Mouse (Mus musculus) left cerebral cortex, postnatal 14 days (tissue): Measurements from ENCODE around the gene Ero1l. TPM values are rescaled to one million over a fixed set of nuclear protein-coding genes. Genes with fewer than 3 reads are reported as not detected.

ENCODE experiments used
- DNase-seq, 2 experiments: peaks; one replicate each; pipeline ENCODE4 v3.0.0; 2021 to 2022; ENCODE audit warnings: low spot score in 2 of 2, mixed read lengths in 1 of 2
- intact Hi-C: fragments of 180-260 bp; cut with DNase I; formaldehyde crosslinking; loops from one replicate; pipeline ENCODE4 v1.15.1; 2025
- total RNA-seq, 2 experiments: library from RNA; stranded (reverse); gene quantifications; 2 replicates each; pipeline ENCODE4 v1.2.3; 2021

Gene Ero1l
- total RNA-seq, 2 experiments from 2014 or later: 30.1 to 37.5 TPM

DNA sequence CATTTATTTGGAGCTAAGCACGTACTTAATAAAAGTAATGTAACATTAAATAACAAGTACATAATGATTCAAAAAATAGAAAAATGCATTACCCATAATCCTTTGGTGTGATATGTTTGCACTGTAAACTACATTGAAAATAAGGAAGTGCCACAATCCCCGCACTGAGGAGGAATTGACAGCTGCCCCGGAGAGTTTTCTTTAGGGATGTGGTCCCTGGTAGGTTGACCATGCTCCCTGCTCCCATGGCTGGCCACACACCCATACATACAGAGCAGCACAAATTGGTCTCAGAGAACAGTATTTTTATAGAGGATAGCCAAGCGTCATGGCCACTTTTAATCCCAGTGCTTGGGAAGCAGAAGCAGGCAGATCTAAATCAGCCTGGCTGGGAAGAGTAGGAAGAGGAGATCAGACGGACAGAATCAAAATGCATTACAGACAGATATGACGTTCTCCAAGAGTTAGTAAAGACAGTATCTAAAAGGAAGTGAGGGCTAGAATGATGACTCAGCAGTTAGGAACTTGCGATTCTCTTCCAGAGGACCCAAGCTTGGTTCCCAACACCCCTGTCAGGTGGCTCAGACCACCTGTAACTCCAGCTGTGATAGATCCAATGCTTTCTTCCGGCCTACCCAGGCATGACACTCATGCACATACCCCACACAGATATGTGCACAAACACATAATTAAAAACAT, 10.8 kb downstream of the Ero1l start:
- intact Hi-C loops: no loop called here
- DNase-seq: no peak

DNA sequence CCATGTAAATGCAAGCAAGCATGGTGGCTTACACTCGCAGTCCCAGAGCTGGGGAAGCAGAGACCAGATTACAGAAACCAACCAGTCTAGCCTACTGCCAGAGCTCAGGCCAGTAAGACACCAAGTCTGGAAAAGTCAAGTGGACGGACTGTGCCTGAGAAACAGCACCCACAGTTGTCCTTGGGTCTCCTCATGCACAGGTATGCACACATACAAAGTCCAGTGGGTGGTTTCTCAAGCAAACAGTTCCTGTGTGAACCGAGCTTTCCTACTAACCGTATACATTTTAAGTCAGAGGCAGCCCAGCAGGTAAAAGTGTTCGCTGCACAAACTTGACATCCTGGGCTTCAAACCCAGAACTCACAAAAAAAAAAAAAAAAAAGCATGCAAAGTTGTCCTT, 12.7 kb downstream of the Ero1l start:
- no peak for DNase-seq
- intact Hi-C loops: no loop called here

DNA sequence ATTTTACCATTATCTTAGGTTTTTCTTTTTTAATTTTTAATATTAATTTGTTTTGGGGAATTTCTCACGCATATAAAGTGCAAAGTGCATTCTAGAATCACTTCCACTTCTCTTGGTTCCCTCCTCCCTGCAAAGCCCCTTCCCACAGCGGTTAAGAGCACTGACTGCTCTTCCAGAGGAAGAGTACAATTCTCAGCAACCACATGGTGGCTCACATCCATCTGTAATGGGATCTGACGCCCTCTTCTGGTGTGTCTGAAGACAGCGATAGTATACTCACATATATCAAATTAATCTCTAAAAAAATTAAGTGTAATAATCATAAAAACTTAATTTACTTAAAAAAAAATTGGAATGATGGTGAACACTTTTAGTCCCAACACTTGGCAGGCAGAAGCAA, 14.2 kb downstream of the Ero1l start:
- intact Hi-C loops: no loop called here
- DNase-seq: no peak

DNA sequence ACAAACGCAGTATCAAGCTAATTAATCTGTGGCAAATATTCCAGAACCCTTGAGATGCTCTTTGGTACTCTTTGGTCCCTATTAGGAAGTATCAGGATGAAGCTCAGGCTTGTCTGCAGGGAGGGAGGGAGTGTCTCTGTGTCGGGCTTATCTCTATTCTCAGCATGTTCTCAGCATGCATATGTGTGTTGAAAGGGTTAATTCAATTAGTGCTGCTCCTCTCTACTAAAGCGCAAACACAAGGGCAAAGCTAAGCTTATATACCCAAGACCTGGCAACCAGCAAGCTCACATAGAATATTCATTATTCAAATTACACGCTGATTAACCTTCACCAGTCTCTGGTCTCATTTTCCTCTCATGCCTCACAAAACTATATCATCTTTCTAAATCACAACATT, 14.6 kb downstream of the Ero1l start:
- no peak for DNase-seq
- intact Hi-C loops: no loop called here

DNA sequence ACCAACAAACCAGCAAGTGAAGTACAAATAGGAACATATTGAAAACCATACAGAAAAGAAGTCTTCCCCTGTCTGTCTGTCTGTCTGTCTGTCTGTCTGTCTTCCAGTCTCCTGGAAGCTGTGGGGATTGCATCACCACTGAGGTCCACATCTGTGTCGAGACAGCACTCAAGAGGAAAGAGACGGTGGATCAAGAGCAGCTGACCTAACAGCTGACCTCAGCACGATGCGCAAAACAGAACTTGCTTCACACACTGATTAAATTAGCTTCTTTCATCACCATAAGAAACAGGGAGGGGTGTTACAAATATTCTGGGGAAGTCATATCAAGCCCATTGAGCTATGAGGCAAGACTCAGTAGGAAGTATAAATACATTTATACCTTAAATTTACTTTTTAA, 27.0 kb downstream of the Ero1l start:
- intact Hi-C loops: no loop called here

DNA sequence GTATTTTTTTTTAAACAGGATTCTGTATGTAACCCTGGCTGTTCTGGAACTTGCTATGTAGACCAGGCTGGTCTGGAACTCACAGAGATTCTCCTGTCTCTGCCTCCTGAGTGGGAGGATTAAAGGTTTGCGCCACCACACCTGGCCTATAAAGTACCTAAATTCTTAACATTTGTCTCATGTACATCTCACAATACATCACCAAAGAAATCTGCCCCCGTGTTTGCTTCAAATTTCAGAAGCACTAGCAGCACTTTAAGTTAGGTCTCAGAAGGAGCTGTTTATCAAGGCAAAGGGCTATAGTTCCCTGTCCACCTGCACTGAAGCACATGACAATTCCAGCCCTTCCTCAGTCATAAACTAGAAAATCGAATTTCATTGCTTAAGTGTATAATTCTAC, 36.5 kb downstream of the Ero1l start:
- intact Hi-C loops: no loop called here
- no peak for DNase-seq

More for the DNA sequence above, 27.0 kb downstream of the Ero1l start:
- DNase-seq: no peak

DNA sequence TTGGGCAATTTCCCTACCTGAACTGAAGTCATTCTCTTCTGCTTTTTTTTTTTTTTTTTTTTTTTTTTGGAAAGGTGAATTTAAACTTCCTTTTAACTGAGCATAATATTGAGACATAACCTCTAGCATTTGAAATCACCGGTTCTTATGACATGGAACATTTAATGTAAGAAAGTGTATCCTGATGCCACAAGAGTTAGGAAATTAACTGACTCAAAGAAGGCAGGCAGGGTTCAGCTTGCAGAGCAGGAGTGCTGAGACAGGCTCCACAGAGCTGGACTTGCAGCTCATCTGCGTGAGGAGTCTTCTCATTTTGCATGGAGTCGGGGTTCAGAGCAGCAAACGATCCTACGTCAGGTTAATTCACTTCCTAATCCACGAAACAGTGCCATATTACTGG, 42.8 kb downstream of the Ero1l start:
- intact Hi-C loops: no loop called here
- no peak for DNase-seq

DNA sequence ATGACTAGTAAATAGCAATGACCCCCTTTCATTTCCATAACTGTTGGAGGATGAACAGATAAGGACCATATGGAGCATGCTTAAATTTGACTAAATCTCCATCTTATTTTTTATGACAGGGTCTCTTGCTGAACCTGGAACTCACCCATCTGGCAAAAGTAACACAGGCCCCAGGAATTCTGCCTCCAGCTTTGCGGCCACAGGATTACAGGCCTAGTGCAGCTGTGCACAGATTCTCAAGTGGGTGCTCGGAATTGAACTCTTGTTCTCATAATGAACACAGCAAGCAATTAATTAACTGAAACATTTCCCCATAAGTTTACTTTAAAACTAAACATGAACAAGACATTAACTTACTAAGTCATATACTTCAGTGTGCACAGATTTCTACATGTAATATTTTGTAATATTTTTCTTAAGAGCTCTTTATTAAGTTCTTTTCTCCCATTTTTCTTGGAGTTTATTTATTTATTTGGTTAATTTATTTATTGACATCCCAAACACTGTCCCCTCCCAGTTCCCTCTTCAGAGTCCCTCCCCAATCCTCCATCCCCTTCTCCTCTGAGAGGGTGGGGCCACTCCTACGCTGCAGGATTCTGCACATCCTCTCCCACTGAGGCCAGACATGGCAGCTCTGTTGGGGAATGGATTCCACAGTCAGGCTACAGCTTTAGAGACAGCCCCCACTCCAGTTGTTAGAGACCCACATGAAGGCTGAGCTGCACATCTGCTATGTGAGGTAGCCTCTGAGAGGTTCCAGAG, 54.6 kb downstream of the Ero1l start:
- intact Hi-C loops: no loop called here
- no peak for DNase-seq

DNA sequence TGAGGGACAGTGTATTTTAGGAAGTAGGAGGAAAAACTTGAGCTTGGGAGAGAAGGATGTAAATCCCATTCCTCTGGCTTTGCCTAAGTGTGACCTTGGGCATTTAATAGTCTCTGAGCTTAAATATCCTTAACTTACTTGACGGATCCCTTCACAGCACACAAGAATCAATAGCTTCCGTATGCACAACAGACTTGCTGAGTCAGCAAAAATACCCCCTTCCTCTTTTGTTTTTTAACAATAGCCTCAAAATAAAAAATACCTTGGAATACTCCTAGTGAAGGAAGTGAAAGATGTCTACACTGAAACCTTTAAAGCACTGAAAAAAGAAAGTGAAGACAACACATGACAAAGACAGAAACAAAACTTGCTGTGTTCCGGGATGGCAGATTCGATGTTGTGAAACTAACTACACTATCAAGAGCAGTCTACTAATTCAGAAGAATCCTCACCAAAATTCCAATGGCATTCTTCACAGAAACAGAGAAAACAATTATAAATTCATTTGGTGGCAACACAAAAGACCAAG, 67.0 kb downstream of the Ero1l start:
- intact Hi-C loops: no loop called here
- DNase-seq: no peak

DNA sequence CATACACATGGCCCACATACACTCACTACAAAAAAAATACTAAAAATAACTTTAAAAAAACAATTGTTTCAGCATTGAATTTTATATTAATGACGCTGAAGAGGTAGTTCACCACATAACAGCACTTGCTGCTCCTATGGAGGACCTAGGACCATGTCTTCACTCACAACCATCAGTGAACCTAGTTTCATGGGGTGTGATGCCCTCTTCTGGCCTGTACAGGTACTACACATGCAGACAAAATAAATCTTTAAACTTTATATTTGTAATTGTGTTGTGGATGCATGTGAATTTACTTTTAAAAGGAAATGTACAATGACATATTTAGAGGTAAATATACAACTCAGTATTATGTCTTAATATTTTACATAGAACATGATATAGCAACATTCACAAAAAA, 77.0 kb downstream of the Ero1l start:
- intact Hi-C loops: no loop called here

DNA sequence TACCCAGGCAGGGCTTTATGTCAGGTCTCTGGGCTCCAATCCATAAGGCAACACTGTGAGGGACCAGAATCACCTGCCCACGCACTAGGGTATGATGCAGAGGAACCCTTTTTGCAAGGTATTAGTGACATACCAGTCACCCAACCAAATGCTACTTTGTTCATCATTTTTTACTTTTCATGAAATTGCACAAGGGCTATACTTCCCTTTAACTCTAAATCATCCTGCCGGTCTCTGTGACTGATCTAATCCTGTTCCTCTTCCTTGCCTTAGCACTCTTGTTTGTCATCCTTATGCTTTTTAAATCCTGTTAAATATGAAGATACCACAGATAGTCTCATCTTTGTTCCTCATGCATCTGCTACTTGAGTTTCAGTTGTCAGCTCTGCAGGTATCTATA, 79.5 kb downstream of the Ero1l start:
- no peak for DNase-seq
- intact Hi-C loops: no loop called here

More for the DNA sequence above, 77.0 kb downstream of the Ero1l start:
- no peak for DNase-seq

Other genes starting within 250 kb of the Ero1l start
- gene Gpr137c, start 99.1 kb downstream of the Ero1l start, total RNA-seq: 10 to 100 TPM; 29.4 to 30.2 TPM
- gene Txndc16, start 98.4 kb downstream of the Ero1l start, total RNA-seq: 10 to 100 TPM; 70.4 to 76.2 TPM
- 10 to 100 TPM; 94.4 to 96.0 TPM for gene Psmc6, start 11.0 kb upstream of the Ero1l start, total RNA-seq
- 10 to 100 TPM; 14.7 to 16.8 TPM for gene Styx, start 32.3 kb upstream of the Ero1l start, total RNA-seq
- gene Gnpnat1, start 86.1 kb upstream of the Ero1l start, total RNA-seq: 10 to 100 TPM; 12.3 to 12.7 TPM
- gene Fermt2, start 211.3 kb upstream of the Ero1l start, total RNA-seq: 100 to 1,000 TPM; 100 to 114 TPM